Mouse (Mus musculus) midbrain, embryonic 16.5 days (tissue): ENCODE measurements around the gene Depdc1a. TPM values are rescaled to one million over a fixed set of nuclear protein-coding genes. Genes with fewer than 3 reads are reported as not detected.

Experiments used
- polyA plus RNA-seq: library from polyadenylated mRNA; unstranded; fragments of >200 nt; fragmentation: Nextera tagmentation; extraction: Ambion mirVana; gene quantifications from 2 replicates; pipeline ENCODE4 v1.2.1, GENCODE M21; 2015

Depdc1a gene
- polyA plus RNA-seq, 1 experiment from 2014 or later, result 2.3 TPM

Other genes starting within 250 kb of the Depdc1a start
- not detected in 2 replicates for gene Rpe65, start 103.7 kb downstream of the Depdc1a start, polyA plus RNA-seq